Mouse (Mus musculus) MEL (cell line): ENCODE results near the gene Hcfc1r1. TPM values are rescaled to one million over a fixed set of nuclear protein-coding genes. Genes with fewer than 3 reads are reported as not detected.

Experiments
- DNase-seq: peaks from one replicate; pipeline ENCODE4 v3.0.0; 2011; ENCODE audit warnings: low read depth, low spot score
- H3K27ac ChIP-seq: 2 replicates; pipeline ENCODE4 v1.5.1; 2012; ENCODE audit warnings: low read depth, mild to moderate bottlenecking, control low read depth, low read length, moderate library complexity; ENCODE audit not compliant: control insufficient read depth
- H3K27me3 ChIP-seq, 2 experiments: fragments of 150-350 bp in 1 of 2; sonication (generic) in 1 of 2; 2 replicates each; pipeline ENCODE4 v1.6.1; 2012; ENCODE audit warnings: low read length in 2 of 2, mild to moderate bottlenecking in 2 of 2, improper control_type of control experiment in 1 of 2, moderate library complexity in 1 of 2; ENCODE audit not compliant: insufficient read depth in 2 of 2, control insufficient read depth in 1 of 2
- H3K36me3 ChIP-seq, 2 experiments: 2 replicates each; pipeline ENCODE4 v1.6.1; 2012 to 2014; ENCODE audit warnings: low read length in 2 of 2, improper control_type of control experiment in 1 of 2, inconsistent platforms in 1 of 2, mild to moderate bottlenecking in 1 of 2; ENCODE audit not compliant: insufficient read depth in 2 of 2, control insufficient read depth in 1 of 2
- H3K4me1 ChIP-seq, 2 experiments: fragments of 150-350 bp in 1 of 2; sonication (generic) in 1 of 2; 2 replicates each; pipeline ENCODE4 v1.6.1; 2012; ENCODE audit warnings: low read length in 2 of 2, improper control_type of control experiment in 1 of 2, mild to moderate bottlenecking in 1 of 2; ENCODE audit not compliant: insufficient read depth in 2 of 2, control insufficient read depth in 1 of 2
- H3K4me3 ChIP-seq, 2 experiments: fragments of 150-350 bp in 1 of 2; sonication (generic) in 1 of 2; 2 replicates each; pipeline ENCODE4 v1.5.1; 2012; ENCODE audit warnings: low read depth in 2 of 2, low read length in 2 of 2, mild to moderate bottlenecking in 2 of 2, moderate library complexity in 2 of 2, control low read depth in 1 of 2, improper control_type of control experiment in 1 of 2; ENCODE audit not compliant: control insufficient read depth in 1 of 2, insufficient read depth in 1 of 2
- H3K79me2 ChIP-seq: 2 replicates; pipeline ENCODE4 v1.6.1; 2012; ENCODE audit warnings: mild to moderate bottlenecking, low read length, moderate library complexity; ENCODE audit not compliant: control insufficient read depth, poor library complexity, insufficient read depth
- H3K9ac ChIP-seq: 2 replicates; pipeline ENCODE4 v1.6.1; 2012; ENCODE audit warnings: low read depth, mild to moderate bottlenecking, control low read depth, low read length, moderate library complexity; ENCODE audit not compliant: control insufficient read depth, poor library complexity, severe bottlenecking
- H3K9me3 ChIP-seq: fragments of 150-350 bp; sonication (generic); replicated peaks from 2 replicates; pipeline ENCODE4 v1.6.1; 2012; ENCODE audit warnings: mild to moderate bottlenecking, low read length, improper control_type of control experiment, moderate library complexity; ENCODE audit not compliant: insufficient read depth
- CHD2 ChIP-seq: IDR thresholded peaks from 2 replicates; pipeline ENCODE4 v1.6.1; 2011; ENCODE audit warnings: low read length, improper control_type of control experiment
- E2F4 ChIP-seq: IDR thresholded peaks from 2 replicates; pipeline ENCODE4 v1.6.1; 2011; ENCODE audit warnings: low read depth, low read length, improper control_type of control experiment, borderline replicate concordance
- EP300 ChIP-seq, 2 experiments: IDR thresholded peaks; 2 replicates each; pipeline ENCODE4 v1.6.1; 2011; ENCODE audit warnings: improper control_type of control experiment in 2 of 2, low read length in 2 of 2, low read depth in 1 of 2, mild to moderate bottlenecking in 1 of 2
- ETS1 ChIP-seq: IDR thresholded peaks from 2 replicates; pipeline ENCODE4 v1.6.1; 2012; ENCODE audit warnings: low read depth, mild to moderate bottlenecking, inconsistent platforms, low read length, improper control_type of control experiment, moderate library complexity
- JUND ChIP-seq: IDR thresholded peaks from 2 replicates; pipeline ENCODE4 v1.6.1; 2011; ENCODE audit warnings: low read depth, mild to moderate bottlenecking, improper control_type of control experiment, low read length
- MAFK ChIP-seq: IDR thresholded peaks from 2 replicates; pipeline ENCODE4 v1.6.1; 2011; ENCODE audit warnings: low read depth, mild to moderate bottlenecking, low read length, improper control_type of control experiment, borderline replicate concordance
- MAX ChIP-seq: IDR thresholded peaks from 2 replicates; pipeline ENCODE4 v1.6.1; 2011; ENCODE audit warnings: low read length, improper control_type of control experiment
- MYB ChIP-seq: IDR thresholded peaks from 2 replicates; pipeline ENCODE4 v1.6.1; 2011; ENCODE audit warnings: mild to moderate bottlenecking, low read depth, low read length, improper control_type of control experiment
- MYC ChIP-seq: IDR thresholded peaks from 2 replicates; pipeline ENCODE4 v1.6.1; 2011; ENCODE audit warnings: low read depth, mild to moderate bottlenecking, low read length, improper control_type of control experiment, moderate library complexity
- NELFE ChIP-seq: IDR thresholded peaks from 2 replicates; pipeline ENCODE4 v1.6.1; 2011; ENCODE audit warnings: low read depth, low read length, improper control_type of control experiment
- POLR2A ChIP-seq, 2 experiments: IDR thresholded peaks; 2 replicates each; pipeline ENCODE4 v1.6.1; 2011 to 2012; ENCODE audit warnings: low read length in 2 of 2, mild to moderate bottlenecking in 2 of 2, control low read depth in 1 of 2, improper control_type of control experiment in 1 of 2, low read depth in 1 of 2, moderate library complexity in 1 of 2; ENCODE audit not compliant: control insufficient read depth in 1 of 2, insufficient read depth in 1 of 2, poor library complexity in 1 of 2
- POLR2AphosphoS5 ChIP-seq: IDR thresholded peaks from 2 replicates; pipeline ENCODE4 v1.6.1; 2012; ENCODE audit warnings: low read depth, borderline replicate concordance, mild to moderate bottlenecking, inconsistent platforms, low read length, moderate library complexity, mixed read lengths
- RAD21 ChIP-seq: IDR thresholded peaks from 2 replicates; pipeline ENCODE4 v1.6.1; 2011; ENCODE audit warnings: mild to moderate bottlenecking, low read depth, low read length, improper control_type of control experiment
- RCOR1 ChIP-seq: IDR thresholded peaks from 2 replicates; pipeline ENCODE4 v1.6.1; 2012; ENCODE audit warnings: low read depth, mild to moderate bottlenecking, inconsistent platforms, low read length, improper control_type of control experiment
- SIN3A ChIP-seq: IDR thresholded peaks from 2 replicates; pipeline ENCODE4 v1.6.1; 2012; ENCODE audit warnings: low read length, improper control_type of control experiment, inconsistent platforms
- SMC3 ChIP-seq: IDR thresholded peaks from 2 replicates; pipeline ENCODE4 v1.6.1; 2011; ENCODE audit warnings: low read depth, low read length, improper control_type of control experiment
- TAL1 ChIP-seq: IDR thresholded peaks from 2 replicates; pipeline ENCODE4 v1.6.1; 2012; ENCODE audit warnings: mild to moderate bottlenecking, inconsistent platforms, low read length, moderate library complexity, mixed read lengths
- TBP ChIP-seq: IDR thresholded peaks from 2 replicates; pipeline ENCODE4 v1.8.0; 2011; ENCODE audit warnings: low read depth, low read length, improper control_type of control experiment
- TCF12 ChIP-seq: IDR thresholded peaks from 2 replicates; pipeline ENCODE4 v1.6.1; 2014; ENCODE audit warnings: low read depth, mild to moderate bottlenecking, inconsistent platforms, low read length, improper control_type of control experiment, moderate library complexity
- USF1 ChIP-seq: IDR thresholded peaks from 2 replicates; pipeline ENCODE4 v1.6.1; 2014; ENCODE audit warnings: low read depth, mild to moderate bottlenecking, inconsistent platforms, low read length, improper control_type of control experiment, moderate library complexity
- USF2 ChIP-seq, 2 experiments: IDR thresholded peaks; 2 replicates each; pipeline ENCODE4 v1.6.1; 2011 to 2012; ENCODE audit warnings: improper control_type of control experiment in 2 of 2, low read length in 2 of 2, borderline replicate concordance in 1 of 2, inconsistent platforms in 1 of 2, low read depth in 1 of 2, mild to moderate bottlenecking in 1 of 2; ENCODE audit not compliant: insufficient read depth in 1 of 2
- ZMIZ1 ChIP-seq: IDR thresholded peaks from 2 replicates; pipeline ENCODE4 v1.6.1; 2012; ENCODE audit warnings: low read depth, mild to moderate bottlenecking, inconsistent platforms, low read length, improper control_type of control experiment, moderate library complexity
- ZNF384 ChIP-seq: IDR thresholded peaks from 2 replicates; pipeline ENCODE4 v1.6.1; 2012; ENCODE audit warnings: low read depth, mild to moderate bottlenecking, inconsistent platforms, low read length, improper control_type of control experiment
- polyA plus RNA-seq, 2 experiments: library from polyadenylated mRNA; stranded (reverse) in 1 of 2; unstranded in 1 of 2; fragments of >175 nt in 1 of 2; fragments of >200 nt in 1 of 2; gene quantifications; 2 replicates each; pipeline versions ENCODE4 v1.2.1 to v1.2.4; 2012; ENCODE audit warnings: low replicate concordance in 2 of 2, low read depth in 1 of 2; ENCODE audit not compliant: insufficient read length in 2 of 2, insufficient read depth in 1 of 2, missing spikeins in 1 of 2
- total RNA-seq: library from RNA; depleted of rRNA; stranded (reverse); fragments of 300-350 nt; gene quantifications from 2 replicates; pipeline ENCODE4 v1.2.3, GENCODE M21; 2012

The Hcfc1r1 gene
- total and polyA plus RNA-seq, 3 experiments, result 15.6 to 81.6 TPM; not detected in 1

GRCm38 (mm10) chr17:23683856-23684672 is 10.7 kb downstream of the Hcfc1r1 start, which contains the start of gene Cldn9:
Cldn9 (minus strand) TSS chr17:23684026.
- peaks cover 0 to 19% of the 10 kb centered on the region in 2 experiments; a peak in 3 of 4 replicates for H3K4me1 ChIP-seq
- no peaks in the 10 kb centered on the region for H3K79me2 ChIP-seq
- no peaks in the 10 kb centered on the region for H3K9me3 ChIP-seq
- no peak within 1 kb of the TSS for H3K27ac ChIP-seq
- H3K9ac ChIP-seq, result no peak within 1 kb of the TSS
- no peaks in the 10 kb centered on the region for H3K27me3 ChIP-seq
- H3K4me3 ChIP-seq, result no peak within 1 kb of the TSS
- peak; percentile 31 for DNase-seq
- peaks cover 0 to 10% of the 10 kb centered on the region in 2 experiments; a peak in 2 of 4 replicates for H3K36me3 ChIP-seq
- TF ChIP-seq TCF12 (no peak), POLR2A (IDR thresholded peaks at IDR 0.05; ENCODE audit: control insufficient read depth in 1 of 2, insufficient read depth in 1 of 2, low read depth in 1 of 2, low read length in 2 of 2, poor library complexity in 1 of 2) (no peak), ZMIZ1 (no peak), TBP (no peak), MYB (no peak), TAL1 (no peak), EP300 (IDR thresholded peaks at IDR 0.05; ENCODE audit: low read depth in 1 of 2, low read length in 2 of 2) (no peak), ETS1 (no peak), MAX (no peak)

GRCm38 (mm10) chr17:23694491-23694890 is 21.1 kb downstream of the Hcfc1r1 start:
- no peak for DNase-seq

More at GRCm38 (mm10) chr17:23694491-23694890, 21.1 kb downstream of the Hcfc1r1 start:
- Histone ChIP-seq H3K4me3 (no peak overlapping the region), H3K4me1 (peaks cover 5 to 7% of the 10 kb centered on the region in 2 experiments; a peak in 3 of 4 replicates), H3K9ac (no peak overlapping the region), H3K9me3 (no peaks in the 10 kb centered on the region), H3K36me3 (peaks cover 0 to 2% of the 10 kb centered on the region in 2 experiments; a peak in 2 of 4 replicates), H3K27me3 (no peaks in the 10 kb centered on the region), H3K27ac (no peak overlapping the region), H3K79me2 (no peaks in the 10 kb centered on the region; the same call in 1 of the 2 replicates)
- TF ChIP-seq RCOR1, result no peak
- TF ChIP-seq SMC3, result no peak
- no peak for TF ChIP-seq E2F4
- TF ChIP-seq TBP, result no peak
- no peak for TF ChIP-seq MAFK
- no peak for TF ChIP-seq RAD21
- TF ChIP-seq USF2 (IDR thresholded peaks at IDR 0.05; ENCODE audit: borderline replicate concordance in 1 of 2, insufficient read depth in 1 of 2, low read depth in 1 of 2, low read length in 2 of 2), result no peak
- TF ChIP-seq ZMIZ1, result no peak
- TF ChIP-seq NELFE, result no peak
- TF ChIP-seq EP300 (IDR thresholded peaks at IDR 0.05; ENCODE audit: low read depth in 1 of 2, low read length in 2 of 2), result no peak
- no peak for TF ChIP-seq JUND
- no peak for TF ChIP-seq MYC
- no peak for TF ChIP-seq CHD2
- no peak for TF ChIP-seq USF1
- no peak for TF ChIP-seq ZNF384
- no peak for TF ChIP-seq SIN3A
- no peak for TF ChIP-seq POLR2AphosphoS5
